ENCODE assay signal across 8 mouse cellular contexts in genomic region chr1:74748643-74749271, GRCm38 (mm10). TPM values are rescaled to one million over a fixed set of nuclear protein-coding genes. Genes with fewer than 3 reads are reported as not detected.
DNase-seq lines count a peak whose midpoint lies in the region; ATAC-seq lines count a peak whose summit lies in the region.

Gene Prkag3, minus strand, starts transcription at chr1:74749221.

- H3K4me1 ChIP-seq in intestine, embryonic 15.5 days (replicated peaks): peaks cover 13% of the 10 kb centered on the region
- no peaks in the 10 kb centered on the region for H3K4me1 ChIP-seq in midbrain, embryonic 16.5 days (ENCODE audit: control insufficient read depth, insufficient read depth, low read length)

- peak within 1 kb of the TSS; percentile 20 for H3K4me3 ChIP-seq in intestine, embryonic 15.5 days (replicated peaks)
- no peak within 1 kb of the TSS for H3K4me3 ChIP-seq in midbrain, embryonic 16.5 days (ENCODE audit: low read depth, low read length)

- H3K9ac ChIP-seq in intestine, embryonic 15.5 days: peak within 1 kb of the TSS; percentile 44; the same call in 1 of the 2 replicates
- H3K9ac ChIP-seq in midbrain, embryonic 16.5 days (ENCODE audit: low read depth, low read length): 0 out of 2 replicates have a peak within 1 kb of the TSS, but pooled peaks have one; percentile 16

- no peaks in the 10 kb centered on the region for H3K36me3 ChIP-seq in intestine, embryonic 15.5 days
- H3K36me3 ChIP-seq in midbrain, embryonic 16.5 days (ENCODE audit: control insufficient read depth, insufficient read depth, low read length): no peaks in the 10 kb centered on the region

- ATAC-seq in common myeloid progenitor, adult 5-6 weeks (replicated peaks; ENCODE audit: low read depth, poor library complexity, severe bottlenecking): peak; percentile 96
- peak; percentile 70 for ATAC-seq in intestine, embryonic 15.5 days
- peak; percentile 25; the same call in 1 of the 2 replicates for ATAC-seq in midbrain, embryonic 16.5 days

- H3K9me3 ChIP-seq in intestine, embryonic 15.5 days: no peaks in the 10 kb centered on the region
- no peaks in the 10 kb centered on the region for H3K9me3 ChIP-seq in midbrain, embryonic 16.5 days (replicated peaks; ENCODE audit: control insufficient read depth, low read length, poor library complexity, severe bottlenecking)

- peak within 1 kb of the TSS; percentile 55 for H3K4me2 ChIP-seq in intestine, embryonic 15.5 days (replicated peaks)
- peak within 1 kb of the TSS; percentile 39; the same call in 1 of the 2 replicates for H3K4me2 ChIP-seq in midbrain, embryonic 16.5 days (ENCODE audit: low read length)

- H3K27me3 ChIP-seq in intestine, embryonic 15.5 days (replicated peaks): peaks cover 19% of the 10 kb centered on the region; the same call in 1 of the 2 replicates
- H3K27me3 ChIP-seq in midbrain, embryonic 16.5 days (ENCODE audit: control insufficient read depth, insufficient read depth, low read depth, low read length): peaks cover 6% of the 10 kb centered on the region

- H3K27ac ChIP-seq in intestine, embryonic 15.5 days: no peak within 1 kb of the TSS
- H3K27ac ChIP-seq in midbrain, embryonic 16.5 days (ENCODE audit: low read length): no peak within 1 kb of the TSS

- DNase-seq in ovary, postnatal 14 days (ENCODE audit: low spot score): peak; percentile 40
- DNase-seq in ovary, postnatal 10 days (ENCODE audit: low spot score): no peak
- peak; percentile 85 for DNase-seq in gastrocnemius, postnatal 25 days
- DNase-seq in liver: peak; percentile 52
- peak; percentile 36 for DNase-seq in testis, postnatal 14 days (ENCODE audit: low spot score)

- 9% methylated on average over 30 of the region's 30 CpGs for WGBS in intestine, embryonic 15.5 days
- WGBS in midbrain, embryonic 16.5 days: 8% methylated on average over 30 of the region's 30 CpGs

RNA-seq across cellular contexts. Expression of gene Prkag3, which starts in this region (rescaled TPM):
- not detected in 2 replicates for total RNA-seq in common myeloid progenitor, adult 5-6 weeks (2017)
- total RNA-seq in gastrocnemius, postnatal 25 days (2021): 10 to 100 TPM; 54.4 to 93.4 TPM
- polyA plus RNA-seq in intestine, embryonic 15.5 days (2015; fragmentation: Nextera tagmentation; extraction: Ambion mirVana): 0.16 and 0.19 TPM in 2 replicates
- not detected in 2 replicates for polyA plus RNA-seq in midbrain, embryonic 16.5 days (2015; fragmentation: Nextera tagmentation; extraction: Ambion mirVana)

Comparison
In these comparisons a context has a peak if more than half of its experiments do, and no peak if none do; other contexts are left out.
1. RNA of gene Prkag3 (total RNA-seq): 54.4 to 93.4 TPM in gastrocnemius, postnatal 25 days; not detected in common myeloid progenitor, adult 5-6 weeks; every median in the first group is over 10 times any median in the second.
2. Peak in ATAC-seq in common myeloid progenitor, adult 5-6 weeks; RNA of the gene not detected or under 1 TPM.
3. Peak in ATAC-seq, H3K4me3 ChIP-seq, H3K9ac ChIP-seq and H3K4me2 ChIP-seq in intestine, embryonic 15.5 days; RNA of the gene not detected or under 1 TPM.
4. Peak in ATAC-seq, H3K9ac ChIP-seq and H3K4me2 ChIP-seq in midbrain, embryonic 16.5 days; RNA of the gene not detected or under 1 TPM.
5. ATAC-seq: peak in every context shown above with its lines; median percentile 96 in common myeloid progenitor, adult 5-6 weeks; 70 in intestine, embryonic 15.5 days; 25 in midbrain, embryonic 16.5 days.